Mouse (Mus musculus) left cerebral cortex, postnatal 4 days (tissue): ENCODE data around the gene Ttyh3. TPM values are rescaled to one million over a fixed set of nuclear protein-coding genes. Genes with fewer than 3 reads are reported as not detected.

ENCODE experiments used
- DNase-seq: peaks from one replicate; pipeline ENCODE4 v3.0.0-alpha.2; 2022
- intact Hi-C: fragments of 180-260 bp; cut with DNase I; formaldehyde crosslinking; loops from one replicate; pipeline ENCODE4 v1.15.1; 2025
- total RNA-seq, 2 experiments: library from RNA; stranded (reverse); gene quantifications; 2 replicates each; pipeline ENCODE4 v1.2.3; 2021

Ttyh3 gene
- total RNA-seq, 2 experiments from 2014 or later = 382 to 395 TPM

DNA sequence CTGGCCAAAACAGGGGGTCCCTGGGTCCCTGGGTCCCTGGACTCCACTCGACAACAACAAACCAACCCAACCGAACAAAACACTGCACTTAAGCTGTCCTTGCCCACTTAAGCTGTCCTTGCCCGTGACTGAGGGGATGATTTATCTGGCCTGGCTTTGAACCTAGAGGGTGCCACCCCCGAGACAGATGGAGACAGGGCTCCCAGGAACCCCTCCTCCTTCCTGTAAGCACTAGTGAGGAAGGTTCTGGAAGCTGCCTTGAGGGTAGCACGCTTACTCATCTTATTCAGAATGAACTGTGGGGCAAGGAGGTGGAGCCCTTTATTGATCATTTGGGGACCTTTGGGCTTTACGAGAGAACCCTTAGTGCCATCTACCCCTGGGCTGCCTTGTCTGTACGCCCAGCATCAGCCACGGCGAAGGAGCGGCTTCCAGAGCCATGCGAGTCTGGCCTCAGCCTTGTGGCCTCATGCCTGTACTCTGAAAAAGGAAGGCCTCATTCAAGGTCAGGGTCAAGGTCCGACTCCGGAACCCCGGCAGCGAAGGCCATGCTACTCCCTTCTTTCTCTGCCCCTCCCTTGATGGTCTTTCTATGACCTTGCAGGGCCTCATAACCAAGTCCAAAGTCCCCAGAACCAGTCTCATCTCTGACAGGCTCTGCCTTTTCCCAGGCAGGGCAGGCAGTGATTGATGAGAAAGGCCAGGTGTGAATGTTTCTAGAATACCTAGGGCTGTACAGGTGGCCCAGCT is 5.4 kb upstream of the Ttyh3 start:
- intact Hi-C loops = no loop called here
- DNase-seq = no peak

DNA sequence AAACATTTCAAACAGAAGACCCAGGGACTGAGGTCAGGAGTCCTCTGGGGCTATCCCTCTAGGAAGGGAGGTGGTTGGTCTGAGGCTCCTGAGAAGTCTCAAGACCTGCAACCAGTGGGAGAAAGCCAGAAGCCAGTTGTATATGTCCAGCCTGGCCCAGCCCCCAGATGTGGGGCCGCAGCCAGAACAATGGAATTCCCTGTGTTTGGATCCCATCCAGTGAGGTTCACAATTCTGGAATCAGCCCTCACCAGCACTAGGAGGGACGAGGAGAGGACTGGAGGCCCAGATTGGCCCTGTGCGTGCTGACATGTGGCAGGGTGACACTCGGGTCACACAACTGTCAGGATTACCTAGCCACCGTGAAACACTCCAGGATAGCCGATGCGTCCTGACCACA is 3.8 kb upstream of the Ttyh3 start:
- DNase-seq = no peak
- intact Hi-C loops = no loop called here

GRCm38 (mm10) chr5:140651231-140651630 is 2.4 kb upstream of the Ttyh3 start:
- DNase-seq = no peak
- intact Hi-C loops = no loop called here

- DNase-seq = no peak
- intact Hi-C loops = no loop called here
Measured at GRCm38 (mm10) chr5:140649881-140650414, 1.1 kb upstream of the Ttyh3 start.

GRCm38 (mm10) chr5:140649101-140649667 is 353 bp upstream of the Ttyh3 start:
- intact Hi-C loops = no loop called here
- DNase-seq = peak; percentile 100

DNA sequence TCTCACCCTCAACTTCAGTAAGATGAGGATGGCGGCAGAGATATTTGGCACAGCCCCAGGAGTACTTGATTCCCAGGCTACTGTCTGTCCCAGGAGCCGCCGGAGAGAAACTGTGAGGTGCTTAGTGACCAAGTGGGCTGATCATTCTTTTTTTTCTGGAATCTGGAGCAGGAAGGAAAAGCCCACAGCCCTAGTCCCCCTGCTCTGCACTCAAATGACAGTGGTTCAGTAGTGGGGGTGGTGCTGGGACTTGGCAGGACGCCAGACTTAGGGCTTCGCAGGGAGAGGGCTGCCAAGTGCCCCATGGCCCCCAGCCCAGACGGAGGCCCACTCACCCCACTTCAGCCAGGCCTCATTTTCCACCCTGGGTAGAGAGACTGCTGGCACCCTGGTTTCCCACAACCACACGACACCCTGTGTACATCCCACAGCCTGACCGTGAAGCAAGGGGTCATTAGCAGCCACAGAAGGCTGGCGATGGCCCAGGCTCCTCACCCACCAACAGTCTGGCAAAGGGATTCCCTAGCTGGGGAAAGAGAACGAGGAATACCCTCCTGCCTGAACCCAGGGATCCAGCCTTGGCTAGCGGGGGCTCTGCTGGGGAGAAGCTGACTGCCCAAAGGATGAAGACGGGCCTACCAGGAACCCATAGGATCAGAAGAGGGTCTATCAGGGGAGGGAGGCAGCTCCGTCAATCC is 861 bp downstream of the Ttyh3 start:
- DNase-seq = peak; percentile 83
- intact Hi-C loops = no loop called here

- no peak for DNase-seq
Measured at GRCm38 (mm10) chr5:140647031-140647760, 1.6 kb downstream of the Ttyh3 start.

DNA sequence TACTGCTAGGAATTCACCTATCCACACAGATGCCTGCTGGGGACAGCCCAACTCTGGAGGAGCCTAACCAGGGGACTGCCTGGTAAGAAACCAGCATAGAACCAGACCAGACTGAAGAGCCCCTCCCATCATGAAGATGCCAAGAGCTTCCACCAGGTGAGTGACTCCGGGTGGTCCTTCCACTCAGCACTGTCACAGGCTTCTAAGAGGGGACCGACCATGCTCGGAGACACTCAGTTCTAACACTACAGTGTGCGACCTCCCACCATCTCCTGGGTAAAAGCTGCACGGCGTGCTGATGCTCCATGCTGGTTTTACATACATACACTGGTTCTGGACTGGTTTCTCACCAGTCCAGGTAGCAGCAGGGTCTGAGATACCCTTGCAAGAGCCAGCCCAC is 2.7 kb downstream of the Ttyh3 start:
- intact Hi-C loops = no loop called here
- no peak for DNase-seq

More at GRCm38 (mm10) chr5:140647031-140647760, 1.6 kb downstream of the Ttyh3 start:
- intact Hi-C loops = no loop called here

DNA sequence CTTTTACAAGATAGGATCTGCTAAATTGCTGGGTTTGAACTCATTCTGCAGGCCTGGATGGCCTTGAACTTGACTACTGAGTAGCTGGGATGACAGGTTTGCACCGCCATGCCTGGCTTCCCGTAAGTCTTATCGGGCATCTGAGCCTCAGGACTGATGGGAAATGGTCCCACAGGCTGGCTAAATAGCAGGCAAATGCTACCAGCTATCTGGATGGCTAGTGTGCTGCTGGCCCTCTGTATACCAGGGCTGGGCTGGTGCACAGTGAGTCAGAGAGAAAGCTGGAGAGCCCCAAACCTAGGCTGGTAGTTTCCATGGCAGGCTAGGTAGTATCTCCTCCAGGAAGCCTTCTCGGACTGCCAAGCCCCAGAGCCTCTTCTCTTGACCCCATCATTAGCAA is 3.4 kb downstream of the Ttyh3 start:
- intact Hi-C loops = no loop called here
- no peak for DNase-seq

GRCm38 (mm10) chr5:140644702-140645201 is 4.1 kb downstream of the Ttyh3 start:
- DNase-seq = no peak
- intact Hi-C loops = no loop called here

GRCm38 (mm10) chr5:140644263-140644662 is 4.6 kb downstream of the Ttyh3 start:
- intact Hi-C loops = no loop called here
- no peak for DNase-seq

- intact Hi-C loops = no loop called here
- DNase-seq = no peak
Measured at GRCm38 (mm10) chr5:140642076-140642475, 6.8 kb downstream of the Ttyh3 start.

GRCm38 (mm10) chr5:140641254-140641928 is 7.4 kb downstream of the Ttyh3 start:
- intact Hi-C loops = no loop called here
- no peak for DNase-seq

GRCm38 (mm10) chr5:140640812-140641211 is 8.0 kb downstream of the Ttyh3 start:
- DNase-seq = no peak

GRCm38 (mm10) chr5:140639871-140640270 is 9.0 kb downstream of the Ttyh3 start:
- intact Hi-C loops = no loop called here
- DNase-seq = no peak

More at GRCm38 (mm10) chr5:140640812-140641211, 8.0 kb downstream of the Ttyh3 start:
- intact Hi-C loops = no loop called here

DNA sequence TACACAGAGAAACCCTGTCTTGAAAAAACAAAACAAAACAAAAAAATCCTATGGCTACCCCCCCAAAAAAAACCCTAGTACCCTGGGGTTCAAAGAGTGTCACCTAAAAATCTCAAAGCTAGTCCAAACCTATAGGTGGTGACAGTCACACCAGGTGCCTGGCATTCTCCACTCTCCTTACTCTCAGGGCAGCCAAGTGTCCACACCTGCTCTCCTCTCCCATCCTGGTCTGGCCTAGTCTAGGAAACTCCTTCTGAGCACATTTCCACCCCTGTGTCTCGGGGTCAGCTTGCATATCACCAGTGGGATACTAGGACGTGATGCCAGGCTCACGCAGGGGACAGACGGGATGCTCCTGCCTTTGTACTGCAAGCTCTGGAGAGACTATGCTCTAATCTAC is 9.5 kb downstream of the Ttyh3 start:
- intact Hi-C loops = no loop called here
- no peak for DNase-seq

DNA sequence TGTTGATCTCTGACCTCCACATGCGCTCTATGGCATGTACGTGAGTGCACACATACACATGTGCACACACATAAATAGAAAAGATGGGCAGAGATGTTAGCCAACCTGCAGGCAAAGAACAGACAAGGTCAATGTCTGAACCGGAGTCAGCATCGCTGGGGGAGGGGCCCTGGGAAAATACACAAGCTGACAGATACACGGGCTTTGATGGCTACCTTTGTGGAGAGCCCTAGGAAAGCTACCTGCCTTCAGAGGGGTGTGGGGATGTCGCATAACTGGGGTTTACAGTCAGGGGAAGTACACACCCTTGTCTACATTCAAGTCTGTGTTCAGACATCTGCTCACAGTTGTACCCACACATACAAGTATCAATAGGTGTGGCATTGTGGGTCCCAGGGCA is 10.3 kb downstream of the Ttyh3 start:
- intact Hi-C loops = no loop called here

GRCm38 (mm10) chr5:140637989-140638388 is 10.8 kb downstream of the Ttyh3 start:
- intact Hi-C loops = no loop called here
- DNase-seq = no peak

More for the DNA sequence above, 10.3 kb downstream of the Ttyh3 start:
- no peak for DNase-seq

GRCm38 (mm10) chr5:140637058-140637410 is 11.8 kb downstream of the Ttyh3 start:
- intact Hi-C loops = no loop called here

More at GRCm38 (mm10) chr5:140637058-140637410, 11.8 kb downstream of the Ttyh3 start:
- peak; percentile 71 for DNase-seq
